ENCODE assay signal across 18 mouse cellular contexts in the genomic region with DNA sequence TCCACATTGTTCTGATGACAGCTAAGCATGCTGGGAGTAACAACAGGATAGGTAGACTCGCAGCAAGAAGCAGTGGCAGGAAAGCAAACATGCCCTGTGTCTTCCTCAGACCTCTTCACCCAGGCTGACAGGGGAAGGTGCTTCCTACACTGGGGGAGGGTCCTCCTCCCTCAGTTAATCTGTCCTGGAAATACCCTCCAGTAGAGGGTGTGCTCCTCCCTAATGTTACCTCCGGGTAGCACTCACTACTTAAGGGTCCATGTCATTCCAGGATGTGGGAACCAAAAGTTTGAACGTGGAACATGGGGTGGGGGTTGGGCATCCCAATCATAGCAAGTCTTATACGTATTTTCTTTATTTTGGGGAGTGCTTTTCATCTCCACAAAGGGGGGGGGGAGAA. TPM values are rescaled to one million over a fixed set of nuclear protein-coding genes. Genes with fewer than 3 reads are reported as not detected.
"Had no signal": no experiment of that assay in that cellular context is flagged by ENCODE, and none has a peak within 500 bp of the region (broad histone marks: within the 10 kb centered on the region; RNA-seq: fewer than 3 reads in every experiment).

No protein-coding gene starts in this region.

- DNase-seq: kidney, postnatal 10 days; kidney, postnatal 36 days; layer of hippocampus, postnatal 36 days; liver, embryonic 13.5 days; lung, adult 2 months; lung, postnatal 14 days; lung, postnatal 4 days; midbrain, embryonic 14.5 days; right cerebral cortex, postnatal 14 days; right cerebral cortex, postnatal 4 days; thymus, adult 18-20 months; thymus, postnatal 36 days had no signal

- H3K27ac ChIP-seq: kidney, embryonic 15.5 days; left cerebral cortex, adult 2 months; liver, embryonic 13.5 days; stomach, embryonic 15.5 days had no signal

- H3K4me2 ChIP-seq: kidney, embryonic 15.5 days; liver, embryonic 13.5 days; midbrain, embryonic 11.5 days; stomach, embryonic 15.5 days had no signal

- H3K4me3 ChIP-seq: kidney, embryonic 15.5 days; left cerebral cortex, adult 2 months; liver, embryonic 13.5 days; stomach, embryonic 15.5 days had no signal

- H3K9me3 ChIP-seq: kidney, embryonic 15.5 days; liver, embryonic 13.5 days; stomach, embryonic 15.5 days had no signal

- H3K27me3 ChIP-seq: kidney, embryonic 15.5 days; stomach, embryonic 15.5 days had no signal

- H3K36me3 ChIP-seq: kidney, embryonic 15.5 days; liver, embryonic 13.5 days; stomach, embryonic 15.5 days had no signal

- H3K9ac ChIP-seq: kidney, embryonic 15.5 days; liver, embryonic 13.5 days; stomach, embryonic 15.5 days had no signal

RNA-seq across cellular contexts. Expression of a gene that starts 5.4 kb away (rescaled TPM):
- total RNA-seq: megakaryocyte progenitor cell, adult 5-6 weeks; megakaryocyte-erythroid progenitor cell, adult 5-6 weeks had no signal
